Mouse (Mus musculus): ENCODE measurements around the gene Ttc33.

- TF ChIP-seq CTCF (IDR thresholded peaks at IDR 0.05; ENCODE audit: low read depth) (no peak), EP300 (IDR thresholded peaks at IDR 0.05; ENCODE audit: low read depth) (no peak)
Observed at GRCm38 (mm10) chr15:5262874-5263504, 77.7 kb downstream of the Ttc33 start.

Data from liver, embryonic 14.5 days (tissue).